Mouse (Mus musculus): ENCODE results near the gene Tdrd1.

DNA sequence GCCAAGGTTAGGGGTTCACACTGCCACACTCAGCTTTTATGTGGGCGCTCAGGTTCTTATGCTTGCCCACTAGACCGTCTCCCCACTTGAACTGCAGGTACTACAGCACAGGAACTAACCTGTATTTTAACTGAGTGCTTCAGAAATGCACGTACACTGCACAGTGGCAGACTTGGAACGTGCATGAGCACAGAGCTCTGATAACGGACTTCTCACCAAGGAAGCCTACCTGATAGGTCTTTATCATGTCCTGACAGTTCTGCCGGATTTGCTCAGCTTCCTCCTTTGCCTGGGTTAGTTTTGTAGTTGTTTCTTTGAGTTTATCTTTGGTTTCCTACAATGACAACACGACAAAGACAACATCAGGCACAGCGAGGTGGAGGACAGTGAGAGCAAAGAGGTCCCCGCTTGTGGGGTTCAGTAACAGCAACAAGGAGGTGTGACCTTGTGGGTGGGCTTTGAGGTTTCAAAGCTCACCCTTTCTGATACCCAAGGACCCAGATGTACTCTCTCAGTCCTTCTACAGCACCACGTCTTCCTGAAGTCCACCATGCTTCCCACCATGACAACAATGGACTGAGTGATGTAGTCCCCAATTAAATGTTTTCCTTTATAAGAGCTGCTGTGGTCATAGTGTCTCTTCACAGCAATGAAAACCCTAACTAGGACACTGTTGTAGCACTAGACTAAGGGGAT is 24.2 kb upstream of the Tdrd1 start:
- no peak for TF ChIP-seq CTCF (IDR thresholded peaks at IDR 0.05; ENCODE audit: insufficient read depth, low read length)
- no peak for TF ChIP-seq POLR2A (IDR thresholded peaks at IDR 0.05; ENCODE audit: borderline replicate concordance, extremely low read depth, low read depth, low read length)

Data from lung, adult 2 months (tissue).